Mouse (Mus musculus) midbrain, embryonic 16.5 days (tissue): ENCODE results near the gene Arl11. TPM values are rescaled to one million over a fixed set of nuclear protein-coding genes. Genes with fewer than 3 reads are reported as not detected.

ENCODE experiments used
- polyA plus RNA-seq: library from polyadenylated mRNA; unstranded; fragments of >200 nt; fragmentation: Nextera tagmentation; extraction: Ambion mirVana; gene quantifications from 2 replicates; pipeline ENCODE4 v1.2.1, GENCODE M21; 2015

Gene Arl11
- polyA plus RNA-seq, 1 experiment from 2014 or later: 0.64 TPM

Other genes starting within 250 kb of the Arl11 start
- 7.0 and 7.5 TPM in 2 replicates for gene Sacs, start 171.3 kb upstream of the Arl11 start, polyA plus RNA-seq
- gene Sgcg, start 51.3 kb upstream of the Arl11 start, polyA plus RNA-seq: 0.24 TPM in 1 of 2 replicates, not detected in the other
- 9.4 and 10.0 TPM in 2 replicates for gene Ebpl, start 50.7 kb downstream of the Arl11 start, polyA plus RNA-seq
- 77.6 and 84.2 TPM in 2 replicates for gene Kpna3, start 130.1 kb downstream of the Arl11 start, polyA plus RNA-seq
- 62.0 and 64.9 TPM in 2 replicates for gene Spryd7, start 247.1 kb downstream of the Arl11 start, polyA plus RNA-seq